Mouse (Mus musculus): ENCODE measurements around the gene Best2. TPM values are rescaled to one million over a fixed set of nuclear protein-coding genes. Genes with fewer than 3 reads are reported as not detected.

Best2 gene
- polyA plus RNA-seq, 1 experiment, result 0.07 TPM

GRCm38 (mm10) chr8:85029271-85029670 is 14.9 kb upstream of the Best2 start:
- Histone ChIP-seq H3K4me1 (ENCODE audit: control insufficient read depth, insufficient read depth, low read length) (peaks cover 6% of the 10 kb centered on the region), H3K27me3 (ENCODE audit: control insufficient read depth, insufficient read depth, low read length) (no peaks in the 10 kb centered on the region), H3K27ac (ENCODE audit: insufficient read depth, low read length) (no peak overlapping the region), H3K4me3 (replicated peaks; ENCODE audit: insufficient read depth, low read depth, low read length) (no peak overlapping the region)
- no peak for TF ChIP-seq CTCF (IDR thresholded peaks at IDR 0.05; ENCODE audit: borderline replicate concordance, insufficient read depth, low read depth, low read length)
- DNase-seq, result no peak
- 81% methylated on average over 14 of the region's 14 CpGs for WGBS

GRCm38 (mm10) chr8:85027922-85028321 is 13.6 kb upstream of the Best2 start:
- Histone ChIP-seq H3K27ac (ENCODE audit: insufficient read depth, low read length) (no peak overlapping the region), H3K4me1 (ENCODE audit: control insufficient read depth, insufficient read depth, low read length) (peaks cover 16% of the 10 kb centered on the region)
- TF ChIP-seq CTCF (IDR thresholded peaks at IDR 0.05; ENCODE audit: borderline replicate concordance, insufficient read depth, low read depth, low read length) (no peak), POLR2A (IDR thresholded peaks at IDR 0.05; ENCODE audit: borderline replicate concordance, insufficient read depth, low read length) (no peak)

GRCm38 (mm10) chr8:85027516-85027855 is 13.2 kb upstream of the Best2 start:
- no peak for DNase-seq
- 0 out of 2 replicates have a peak overlapping the region, but pooled peaks have one; percentile 45 for H3K27ac ChIP-seq (ENCODE audit: insufficient read depth, low read length)
- TF ChIP-seq POLR2A (IDR thresholded peaks at IDR 0.05; ENCODE audit: borderline replicate concordance, insufficient read depth, low read length), result no peak
- no peak for TF ChIP-seq CTCF (IDR thresholded peaks at IDR 0.05; ENCODE audit: borderline replicate concordance, insufficient read depth, low read depth, low read length)
- H3K27me3 ChIP-seq (ENCODE audit: control insufficient read depth, insufficient read depth, low read length), result no peaks in the 10 kb centered on the region
- peaks cover 16% of the 10 kb centered on the region for H3K4me1 ChIP-seq (ENCODE audit: control insufficient read depth, insufficient read depth, low read length)
- peak overlapping the region; percentile 72 for H3K4me3 ChIP-seq (replicated peaks; ENCODE audit: insufficient read depth, low read depth, low read length)
- WGBS, result 1% methylated on average over 13 of the region's 13 CpGs

More at GRCm38 (mm10) chr8:85027922-85028321, 13.6 kb upstream of the Best2 start:
- no peaks in the 10 kb centered on the region for H3K27me3 ChIP-seq (ENCODE audit: control insufficient read depth, insufficient read depth, low read length)
- 4% methylated on average over 2 of the region's 2 CpGs for WGBS
- DNase-seq, result no peak
- peak overlapping the region; percentile 72 for H3K4me3 ChIP-seq (replicated peaks; ENCODE audit: insufficient read depth, low read depth, low read length)

GRCm38 (mm10) chr8:85026670-85027515 is 12.6 kb upstream of the Best2 start, which contains the start of gene Trir:
TSS of gene Trir (plus strand) at chr8:85026823.
- Histone ChIP-seq H3K4me1 (ENCODE audit: control insufficient read depth, insufficient read depth, low read length) (peaks cover 22% of the 10 kb centered on the region), H3K27me3 (ENCODE audit: control insufficient read depth, insufficient read depth, low read length) (no peaks in the 10 kb centered on the region), H3K4me3 (replicated peaks; ENCODE audit: insufficient read depth, low read depth, low read length) (peak within 1 kb of the TSS; percentile 97), H3K27ac (ENCODE audit: insufficient read depth, low read length) (peak within 1 kb of the TSS; percentile 85)
- TF ChIP-seq CTCF (IDR thresholded peaks at IDR 0.05; ENCODE audit: borderline replicate concordance, insufficient read depth, low read depth, low read length), result no peak
- peak; percentile 87 for TF ChIP-seq POLR2A (IDR thresholded peaks at IDR 0.05; ENCODE audit: borderline replicate concordance, insufficient read depth, low read length)
- WGBS, result under 1% methylated on average over 75 of the region's 75 CpGs
- peak; percentile 97 to 98 for DNase-seq

GRCm38 (mm10) chr8:85025098-85025932 is 11.0 kb upstream of the Best2 start, which contains the start of gene Asna1:
TSS of gene Asna1 (minus strand) at chr8:85025281.
- no peak for TF ChIP-seq CTCF (IDR thresholded peaks at IDR 0.05; ENCODE audit: borderline replicate concordance, insufficient read depth, low read depth, low read length)
- peak; percentile 62; the same call in 1 of the 2 replicates for TF ChIP-seq POLR2A (IDR thresholded peaks at IDR 0.05; ENCODE audit: borderline replicate concordance, insufficient read depth, low read length)
- no peaks in the 10 kb centered on the region for H3K27me3 ChIP-seq (ENCODE audit: control insufficient read depth, insufficient read depth, low read length)
- peak; percentile 85 to 90 for DNase-seq
- peak within 1 kb of the TSS; percentile 55; the same call in 1 of the 2 replicates for H3K27ac ChIP-seq (ENCODE audit: insufficient read depth, low read length)
- H3K4me3 ChIP-seq (replicated peaks; ENCODE audit: insufficient read depth, low read depth, low read length), result peak within 1 kb of the TSS; percentile 97
- peaks cover 22% of the 10 kb centered on the region for H3K4me1 ChIP-seq (ENCODE audit: control insufficient read depth, insufficient read depth, low read length)
- 3% methylated on average over 30 of the region's 30 CpGs for WGBS

GRCm38 (mm10) chr8:85023846-85024245 is 9.5 kb upstream of the Best2 start:
- Histone ChIP-seq H3K4me3 (replicated peaks; ENCODE audit: insufficient read depth, low read depth, low read length) (peak overlapping the region; percentile 97), H3K27ac (ENCODE audit: insufficient read depth, low read length) (no peak overlapping the region), H3K27me3 (ENCODE audit: control insufficient read depth, insufficient read depth, low read length) (no peaks in the 10 kb centered on the region), H3K4me1 (ENCODE audit: control insufficient read depth, insufficient read depth, low read length) (peaks cover 17% of the 10 kb centered on the region)
- no peak for DNase-seq
- TF ChIP-seq POLR2A (IDR thresholded peaks at IDR 0.05; ENCODE audit: borderline replicate concordance, insufficient read depth, low read length) (no peak), CTCF (IDR thresholded peaks at IDR 0.05; ENCODE audit: borderline replicate concordance, insufficient read depth, low read depth, low read length) (no peak)
- 52% methylated on average over 3 of the region's 3 CpGs for WGBS

- WGBS, result 91% methylated on average over 3 of the region's 3 CpGs
- no peak for TF ChIP-seq CTCF (IDR thresholded peaks at IDR 0.05; ENCODE audit: borderline replicate concordance, insufficient read depth, low read depth, low read length)
- no peak for TF ChIP-seq POLR2A (IDR thresholded peaks at IDR 0.05; ENCODE audit: borderline replicate concordance, insufficient read depth, low read length)
- Histone ChIP-seq H3K27ac (ENCODE audit: insufficient read depth, low read length) (no peak overlapping the region), H3K4me3 (replicated peaks; ENCODE audit: insufficient read depth, low read depth, low read length) (no peak overlapping the region), H3K27me3 (ENCODE audit: control insufficient read depth, insufficient read depth, low read length) (no peaks in the 10 kb centered on the region), H3K4me1 (ENCODE audit: control insufficient read depth, insufficient read depth, low read length) (peaks cover 17% of the 10 kb centered on the region)
- no peak for DNase-seq
These were observed 7.3 kb upstream of the Best2 start for GRCm38 (mm10) chr8:85021514-85022055.

All from cerebellum, adult 2 months (tissue).